ENCODE assay signal across 8 mouse cellular contexts in the genomic region with DNA sequence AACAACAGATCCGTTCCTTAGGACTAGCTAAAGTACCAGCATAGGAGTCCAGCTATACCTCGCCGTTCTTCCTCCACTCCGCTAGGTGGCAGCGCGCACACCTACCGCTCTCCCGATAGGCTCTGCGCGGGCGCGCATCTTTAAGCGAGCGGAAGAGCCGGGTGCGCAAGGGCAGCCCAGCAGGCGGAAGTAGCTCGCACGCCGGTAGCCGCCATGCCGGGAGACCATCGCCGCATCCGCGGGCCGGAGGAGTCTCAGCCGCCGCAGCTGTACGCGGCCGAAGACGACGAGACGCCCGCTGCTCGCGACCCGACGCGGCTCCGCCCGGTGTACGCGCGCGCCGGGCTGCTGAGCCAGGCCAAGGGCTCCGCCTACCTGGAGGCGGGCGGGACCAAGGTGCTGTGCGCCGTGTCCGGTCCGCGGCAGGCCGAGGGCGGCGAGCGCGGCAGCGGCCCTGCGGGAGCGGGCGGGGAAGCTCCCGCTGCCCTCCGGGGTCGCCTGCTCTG. TPM values are rescaled to one million over a fixed set of nuclear protein-coding genes. Genes with fewer than 3 reads are reported as not detected.
A peak's percentile ranks its signal among the peaks of the same experiment; 100 is the strongest.
DNase-seq lines count a peak whose midpoint lies in the region; ATAC-seq lines count a peak whose summit lies in the region.

A gene (plus strand): TSS at position 182 of the 506 bp plus-strand sequence.

- ATAC-seq in common myeloid progenitor, adult 5-6 weeks (replicated peaks; ENCODE audit: low read depth, poor library complexity, severe bottlenecking): peak; percentile 99
- ATAC-seq in megakaryocyte progenitor cell, adult 5-6 weeks (replicated peaks; ENCODE audit: poor library complexity): peak; percentile 95

- DNase-seq in ZHBTc4 (ENCODE audit: low read depth, low spot score): peak; percentile 98
- DNase-seq in gastrocnemius, adult 8-10 months (ENCODE audit: low spot score in 2 of 2): peak; percentile 81 to 85
- DNase-seq in induced T-regulatory cell, adult 2 months (ENCODE audit: low read depth): peak; percentile 97
- peak; percentile 84 to 90 for DNase-seq in left cerebral cortex, adult 9 months (ENCODE audit: low spot score in 2 of 2)
- DNase-seq in right cerebral cortex, postnatal 14 days: peak; percentile 91
- peak; percentile 87 to 89 for DNase-seq in urinary bladder, postnatal 36 days (ENCODE audit: low spot score in 2 of 2)

RNA-seq across cellular contexts. Expression of the gene that starts here (rescaled TPM):
- 28.1 and 55.6 TPM in 2 replicates for total RNA-seq in common myeloid progenitor, adult 5-6 weeks (2017)
- total RNA-seq in gastrocnemius, adult 8-10 months (2022): not detected
- 21.2 and 23.0 TPM in 2 replicates for total RNA-seq in megakaryocyte progenitor cell, adult 5-6 weeks (2015)
- total RNA-seq in megakaryocyte progenitor cell, adult 5-6 weeks (2017): 33.2 and 37.7 TPM in 2 replicates

Comparison
In these comparisons a context has a peak if more than half of its experiments do, and no peak if none do; other contexts are left out.
1. Peak in every context shown above with its lines: DNase-seq and ATAC-seq.
2. RNA of the gene that starts here (total RNA-seq): 21.2 to 37.7 TPM in megakaryocyte progenitor cell, adult 5-6 weeks and 28.1 to 55.6 TPM in common myeloid progenitor, adult 5-6 weeks; not detected in gastrocnemius, adult 8-10 months; every median in the first group is over 10 times any median in the second.
3. Peak in DNase-seq in gastrocnemius, adult 8-10 months; RNA of the gene not detected or under 1 TPM.